Mouse (Mus musculus) granulocyte monocyte progenitor cell, adult 5-6 weeks (primary cell): ENCODE data around the gene Esrrb. TPM values are rescaled to one million over a fixed set of nuclear protein-coding genes. Genes with fewer than 3 reads are reported as not detected.

ENCODE experiments used
- ATAC-seq: replicated peaks from 2 replicates; pipeline ENCODE4 v1.8.0; 2016; ENCODE audit warnings: mild to moderate bottlenecking, moderate TSS enrichment, inconsistent platforms; ENCODE audit not compliant: poor library complexity, severe bottlenecking
- total RNA-seq, 2 experiments: library from RNA; stranded (forward) in 1 of 2; stranded (reverse) in 1 of 2; fragments of 200-712, 200-1000 nt in 1 of 2; fragments of >200 nt in 1 of 2; fragmentation: Nextera tagmentation in 1 of 2; gene quantifications; 2 replicates each; pipeline ENCODE4 v1.2.3; 2014 to 2017

The Esrrb gene
- total RNA-seq, 2 experiments from 2014 or later: not detected

DNA sequence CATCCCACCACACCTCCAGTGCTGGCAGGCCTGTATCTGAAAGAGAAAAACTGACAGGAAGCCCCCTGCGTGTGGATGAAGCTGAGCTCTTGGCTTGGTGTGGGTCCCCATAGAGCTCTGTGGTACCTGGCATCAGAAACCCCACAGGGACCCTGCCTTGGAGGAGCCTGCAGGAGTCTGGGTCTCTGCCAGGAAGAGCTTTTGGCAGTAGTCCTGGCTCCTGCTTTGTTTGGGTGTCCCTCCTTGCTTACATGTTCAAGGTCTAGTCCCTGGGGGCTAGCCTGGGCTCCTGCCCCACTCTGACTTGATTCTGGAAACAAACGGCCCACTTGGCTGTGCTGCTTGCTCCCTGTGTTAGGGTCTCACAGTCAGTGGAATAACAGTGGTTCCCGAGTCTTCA lies 130.6 kb downstream of the Esrrb start:
- ATAC-seq: no peak

GRCm38 (mm10) chr12:86492822-86493221 lies 131.9 kb downstream of the Esrrb start:
- ATAC-seq: no peak

GRCm38 (mm10) chr12:86497126-86497525 lies 136.2 kb downstream of the Esrrb start:
- ATAC-seq: no peak

DNA sequence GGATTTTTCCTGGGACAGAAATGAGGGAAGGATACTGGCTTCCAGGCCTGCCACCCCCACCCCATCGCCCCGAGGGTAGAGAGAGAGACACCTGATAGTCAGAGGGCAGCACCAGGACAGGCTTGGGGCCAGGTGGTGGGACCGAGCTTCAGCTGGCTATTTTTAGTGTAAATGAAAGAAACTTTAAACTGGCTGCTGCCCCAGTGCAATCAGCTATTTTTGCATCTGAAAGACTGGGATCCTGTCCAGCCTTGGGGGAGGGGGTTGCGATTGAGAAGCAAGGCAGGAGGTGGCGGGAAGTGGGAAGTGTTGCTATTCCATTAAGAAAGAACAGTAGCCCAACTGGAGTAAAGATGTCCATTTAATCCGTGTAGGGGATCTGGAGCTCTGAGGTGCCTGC lies 137.8 kb downstream of the Esrrb start:
- ATAC-seq: no peak

GRCm38 (mm10) chr12:86501728-86502127 lies 140.8 kb downstream of the Esrrb start:
- ATAC-seq: no peak

DNA sequence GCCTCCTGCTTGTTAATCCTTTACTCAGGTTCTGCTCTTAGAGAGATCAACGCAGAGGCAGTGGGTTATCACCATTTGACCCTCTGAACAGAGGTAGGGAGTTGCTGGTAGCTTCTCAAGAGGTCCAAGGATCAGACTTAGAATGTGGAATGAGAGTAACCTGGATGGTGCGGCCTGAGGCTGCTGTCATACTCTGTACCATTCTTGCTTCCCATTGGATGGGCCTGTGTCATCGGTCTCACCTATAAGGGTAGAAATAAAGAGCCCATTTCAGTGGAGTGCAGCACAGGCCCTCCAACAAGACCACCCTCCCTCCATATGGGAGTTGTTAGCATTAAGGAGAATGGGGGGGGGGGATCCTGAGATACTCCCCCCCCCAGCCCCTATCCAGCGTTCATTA lies 143.0 kb downstream of the Esrrb start:
- ATAC-seq: no peak

- ATAC-seq: no peak
Measured at GRCm38 (mm10) chr12:86504321-86504720, 143.4 kb downstream of the Esrrb start.

- no peak for ATAC-seq
Measured at GRCm38 (mm10) chr12:86507741-86508140, 146.8 kb downstream of the Esrrb start.

- ATAC-seq: no peak
Measured at GRCm38 (mm10) chr12:86508313-86508988, 147.5 kb downstream of the Esrrb start.

DNA sequence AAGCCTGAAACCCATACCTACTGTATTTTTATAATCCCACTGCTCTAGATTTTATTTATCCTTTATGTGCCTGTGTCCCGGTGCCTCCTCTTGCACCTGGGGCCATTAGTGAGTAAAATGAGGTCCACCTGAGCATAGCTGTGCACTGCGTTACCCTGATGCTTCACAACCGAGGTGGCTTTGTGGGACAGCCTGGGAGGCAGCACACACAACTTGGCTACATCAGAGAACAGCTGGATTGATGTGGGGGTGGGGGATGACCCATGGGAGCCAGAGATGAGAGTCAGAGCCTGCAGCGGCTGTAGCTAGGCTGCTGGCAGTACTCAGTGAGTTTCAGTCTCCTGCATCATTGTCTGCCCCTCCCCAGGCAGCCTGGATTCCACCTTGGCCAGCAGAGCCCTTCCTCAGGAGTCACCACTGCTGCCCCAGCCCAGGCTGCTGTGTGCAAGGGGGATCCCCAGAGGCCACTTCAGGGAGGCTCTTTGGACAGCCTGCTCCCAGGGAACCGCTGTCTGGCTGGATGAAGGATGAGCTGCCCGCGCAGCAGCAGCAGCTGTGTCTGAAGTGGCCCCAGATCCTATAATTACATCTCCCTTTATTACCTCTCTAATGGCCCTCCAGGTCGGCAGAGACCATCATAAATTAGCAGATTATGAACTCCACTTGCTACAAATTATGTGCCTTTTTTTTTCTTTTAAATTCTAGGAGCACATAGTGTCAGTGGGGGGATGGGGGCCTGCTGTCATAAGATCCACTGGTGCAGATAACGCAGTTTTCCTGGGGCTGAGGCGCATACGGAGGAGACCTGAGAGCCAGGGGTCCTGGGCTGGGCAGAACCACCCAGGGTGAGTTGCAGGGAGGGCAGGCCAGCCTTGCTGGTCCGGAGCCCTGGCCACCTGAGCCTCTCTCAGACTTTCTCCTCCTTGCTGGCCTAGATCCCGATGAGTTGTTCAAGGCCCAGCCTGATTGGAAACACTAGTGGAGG lies 148.7 kb downstream of the Esrrb start:
- no peak for ATAC-seq

DNA sequence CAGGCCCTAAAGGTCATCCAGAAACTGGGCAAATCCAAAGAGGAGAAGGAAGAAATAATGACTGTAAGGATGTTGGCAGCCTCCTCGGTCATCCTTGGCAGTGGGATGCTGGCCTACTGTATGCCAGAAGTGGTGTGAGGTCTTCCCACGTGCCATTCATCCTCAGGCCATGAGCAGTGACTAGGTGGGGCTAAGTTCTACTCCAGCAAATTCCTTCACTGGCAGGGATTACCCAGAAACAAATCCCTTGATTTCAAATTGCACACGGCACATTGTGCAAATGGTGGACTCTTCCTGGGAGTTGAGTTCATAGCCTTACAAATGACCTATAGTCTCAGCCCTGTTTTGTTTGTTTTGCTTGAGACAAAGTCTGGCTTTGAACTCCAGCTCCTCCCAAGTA lies 151.4 kb downstream of the Esrrb start:
- ATAC-seq: no peak

GRCm38 (mm10) chr12:86513596-86513995 lies 152.7 kb downstream of the Esrrb start:
- ATAC-seq: no peak

- no peak for ATAC-seq
Measured at GRCm38 (mm10) chr12:86516602-86517001, 155.7 kb downstream of the Esrrb start.

- no peak for ATAC-seq
Measured at GRCm38 (mm10) chr12:86517721-86518120, 156.8 kb downstream of the Esrrb start.

DNA sequence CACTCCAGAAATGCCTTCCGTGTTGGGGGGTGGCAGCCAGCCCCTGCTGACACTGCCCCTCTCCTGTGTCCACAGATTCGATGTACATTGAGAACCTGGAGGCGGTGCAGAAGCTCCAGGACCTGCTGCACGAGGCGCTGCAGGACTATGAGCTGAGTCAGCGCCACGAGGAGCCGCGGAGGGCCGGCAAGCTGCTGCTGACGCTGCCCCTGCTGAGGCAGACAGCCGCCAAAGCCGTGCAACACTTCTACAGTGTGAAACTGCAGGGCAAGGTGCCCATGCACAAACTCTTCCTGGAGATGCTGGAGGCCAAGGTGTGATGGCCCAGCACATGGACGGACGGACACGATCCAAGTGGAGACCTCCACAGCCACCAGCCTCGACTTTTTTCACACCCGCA lies 157.8 kb downstream of the Esrrb start:
- no peak for ATAC-seq

- ATAC-seq: no peak
Measured at GRCm38 (mm10) chr12:86534283-86534682, 173.4 kb downstream of the Esrrb start.

GRCm38 (mm10) chr12:86537799-86538198 lies 176.9 kb downstream of the Esrrb start:
- ATAC-seq: no peak

GRCm38 (mm10) chr12:86538711-86539110 lies 177.8 kb downstream of the Esrrb start:
- no peak for ATAC-seq

DNA sequence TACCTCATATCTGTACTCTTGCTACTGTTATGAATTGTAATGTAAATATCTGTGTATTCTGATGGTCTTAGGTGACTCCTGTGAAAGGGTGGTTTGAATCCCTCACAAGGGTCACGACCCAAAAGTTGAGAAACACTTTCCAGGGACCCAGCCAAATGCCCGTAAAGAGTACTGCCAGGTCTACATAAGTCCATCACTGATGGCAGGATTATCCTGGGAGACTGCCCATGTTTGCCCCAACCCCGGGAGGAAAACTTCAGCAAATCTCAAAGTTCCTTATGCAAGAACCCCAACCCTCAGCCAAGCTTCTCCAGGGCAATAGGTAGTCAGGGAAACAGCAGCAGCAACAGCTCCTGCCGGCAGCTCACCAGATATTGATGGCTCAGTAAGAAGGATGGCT lies 178.6 kb downstream of the Esrrb start:
- ATAC-seq: no peak

DNA sequence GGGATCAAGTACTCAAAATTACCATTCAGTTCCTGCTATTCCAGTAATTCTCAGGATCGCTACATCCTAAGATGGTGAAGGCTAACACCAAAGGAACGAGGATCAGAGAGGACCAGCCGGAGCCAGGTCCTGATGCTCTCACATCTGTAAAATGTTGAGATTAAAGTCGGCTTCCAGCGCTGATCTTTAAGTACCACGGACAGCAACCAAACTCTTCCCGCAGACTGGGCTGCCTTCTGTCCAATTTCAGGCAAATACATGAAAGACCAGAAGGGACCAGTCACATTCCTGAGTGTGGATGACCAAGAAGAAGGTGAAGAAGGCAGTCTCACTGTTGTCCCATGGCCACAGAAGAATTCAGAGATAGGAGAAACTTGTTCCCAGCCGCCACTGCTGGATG lies 186.9 kb downstream of the Esrrb start:
- ATAC-seq: no peak

DNA sequence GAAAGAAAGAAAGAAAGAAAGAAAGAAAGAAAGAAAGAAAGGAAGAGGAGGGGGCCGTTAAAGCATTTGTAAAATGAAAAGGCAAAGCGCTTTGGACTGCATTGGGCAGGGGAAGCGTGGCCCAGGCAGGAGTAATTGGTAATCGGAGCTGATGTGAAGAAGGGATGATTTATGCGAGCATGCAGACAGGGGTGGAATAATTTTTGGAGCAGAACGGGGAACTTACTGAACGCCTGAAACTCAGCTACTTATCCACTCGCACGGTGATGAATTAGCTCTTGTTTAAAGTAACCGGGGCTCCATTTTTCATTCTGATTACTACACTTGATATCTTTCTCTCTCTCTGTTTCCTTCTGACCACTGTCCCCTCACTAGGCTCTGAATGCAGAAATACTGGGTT lies 192.1 kb downstream of the Esrrb start:
- ATAC-seq: no peak
